Mouse (Mus musculus) heart, adult 2 months (tissue): ENCODE measurements around the gene Anpep.

Experiments used
- CTCF ChIP-seq: fragments of 200-600 bp; IDR thresholded peaks from 2 replicates; pipeline ENCODE4 v1.8.1; 2022; ENCODE audit warnings: antibody characterized with exemption, mild to moderate bottlenecking, moderate library complexity
- POLR2A ChIP-seq: fragments of 200-500 bp; IDR thresholded peaks from 2 replicates; pipeline ENCODE4 v1.6.1; 2011; ENCODE audit warnings: mild to moderate bottlenecking, low read depth, low read length, control low read depth; ENCODE audit not compliant: insufficient read depth

DNA sequence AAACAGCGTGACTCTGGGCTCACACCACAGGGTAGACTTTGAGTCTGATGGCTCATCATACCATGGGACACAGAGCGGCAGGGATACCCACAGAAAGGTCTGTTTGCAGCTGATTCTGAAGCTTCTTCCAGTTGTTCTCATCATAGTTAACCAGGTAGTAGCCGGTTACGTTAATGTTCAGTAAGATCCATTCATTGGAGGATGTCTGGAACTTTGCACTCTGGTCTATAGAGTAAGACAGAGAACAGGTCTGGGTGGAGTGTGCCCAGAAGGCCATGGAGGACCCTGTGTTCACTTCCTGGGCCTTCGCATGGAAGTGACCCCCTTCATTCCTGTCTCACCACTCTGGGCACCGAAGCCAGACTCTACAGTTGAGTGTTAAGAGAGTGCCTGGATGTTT, 25.7 kb downstream of the Anpep start:
- TF ChIP-seq POLR2A, result no peak
- no peak for TF ChIP-seq CTCF
